Mouse (Mus musculus): ENCODE results near the gene Borcs5.

Borcs5 gene

GRCm38 (mm10) chr6:134713897-134714296 lies 74.6 kb downstream of the Borcs5 start:
- in situ Hi-C loops (cut with MboI, MseI) = no loop called here

- in situ Hi-C loops (cut with MboI, MseI) = no loop called here
Measured at GRCm38 (mm10) chr6:134716168-134716587, 76.9 kb downstream of the Borcs5 start.

GRCm38 (mm10) chr6:134717886-134718667 lies 78.8 kb downstream of the Borcs5 start:
- in situ Hi-C loops (cut with MboI, MseI) = no loop called here

GRCm38 (mm10) chr6:134718668-134719065 lies 79.4 kb downstream of the Borcs5 start:
- in situ Hi-C loops (cut with MboI, MseI) = no loop called here

- in situ Hi-C loops (cut with MboI, MseI) = no loop called here
Measured at GRCm38 (mm10) chr6:134719156-134719555, 79.8 kb downstream of the Borcs5 start.

GRCm38 (mm10) chr6:134720150-134720549 lies 80.8 kb downstream of the Borcs5 start:
- in situ Hi-C loops (cut with MboI, MseI) = no loop called here

- in situ Hi-C loops (cut with MboI, MseI) = no loop called here
Measured at GRCm38 (mm10) chr6:134721729-134722269, 82.5 kb downstream of the Borcs5 start.

GRCm38 (mm10) chr6:134722906-134723305 lies 83.6 kb downstream of the Borcs5 start:
- in situ Hi-C loops (cut with MboI, MseI) = no loop called here

- in situ Hi-C loops (cut with MboI, MseI) = no loop called here
Measured at GRCm38 (mm10) chr6:134723326-134723725, 84.0 kb downstream of the Borcs5 start.

GRCm38 (mm10) chr6:134723833-134724553 lies 84.7 kb downstream of the Borcs5 start:
- in situ Hi-C loops (cut with MboI, MseI) = no loop called here

- in situ Hi-C loops (cut with MboI, MseI) = no loop called here
Measured at GRCm38 (mm10) chr6:134725406-134725805, 86.1 kb downstream of the Borcs5 start.

GRCm38 (mm10) chr6:134730978-134731377 lies 91.7 kb downstream of the Borcs5 start:
- in situ Hi-C loops (cut with MboI, MseI) = loop anchor here (10.0 kb wide), 1 partner anchor 256 kb away; no protein-coding TSS in a partner anchor

- in situ Hi-C loops (cut with MboI, MseI) = loop anchor here (10.0 kb wide), 1 partner anchor 258 kb away; no protein-coding TSS in a partner anchor
Measured at GRCm38 (mm10) chr6:134732813-134733212, 93.5 kb downstream of the Borcs5 start.

GRCm38 (mm10) chr6:134733800-134734221 lies 94.5 kb downstream of the Borcs5 start:
- in situ Hi-C loops (cut with MboI, MseI) = loop anchor here (10.0 kb wide), 1 partner anchor 259 kb away; no protein-coding TSS in a partner anchor

- in situ Hi-C loops (cut with MboI, MseI) = loop anchor here (10.0 kb wide), 1 partner anchor 262 kb away; no protein-coding TSS in a partner anchor
Measured at GRCm38 (mm10) chr6:134736853-134737252, 97.5 kb downstream of the Borcs5 start.

GRCm38 (mm10) chr6:134743568-134743967 lies 104.3 kb downstream of the Borcs5 start:
- in situ Hi-C loops (cut with MboI, MseI) = no loop called here

GRCm38 (mm10) chr6:134745876-134746275 lies 106.6 kb downstream of the Borcs5 start:
- in situ Hi-C loops (cut with MboI, MseI) = no loop called here

GRCm38 (mm10) chr6:134748126-134748525 lies 108.8 kb downstream of the Borcs5 start:
- in situ Hi-C loops (cut with MboI, MseI) = no loop called here

GRCm38 (mm10) chr6:134751087-134751486 lies 111.8 kb downstream of the Borcs5 start:
- in situ Hi-C loops (cut with MboI, MseI) = no loop called here

GRCm38 (mm10) chr6:134751883-134752647 lies 112.8 kb downstream of the Borcs5 start:
- in situ Hi-C loops (cut with MboI, MseI) = no loop called here

- in situ Hi-C loops (cut with MboI, MseI) = no loop called here
Measured at GRCm38 (mm10) chr6:134753412-134753811, 114.1 kb downstream of the Borcs5 start.

Data from T-helper 2 cell (primary cell).